Mouse (Mus musculus) layer of hippocampus, adult 8-10 months (tissue): Measurements from ENCODE around the gene Omd. TPM values are rescaled to one million over a fixed set of nuclear protein-coding genes. Genes with fewer than 3 reads are reported as not detected.

Source experiments
- DNase-seq, 2 experiments: peaks; one replicate each; pipeline ENCODE4 v3.0.0; 2022; ENCODE audit warnings: low spot score in 2 of 2
- total RNA-seq, 4 experiments: library from RNA; stranded (reverse); gene quantifications; 2 replicates each; pipeline ENCODE4 v1.2.4; 2022

The Omd gene
- total RNA-seq, 4 experiments from 2014 or later, result 0.94 to 1.1 (median 1.0) TPM

DNA sequence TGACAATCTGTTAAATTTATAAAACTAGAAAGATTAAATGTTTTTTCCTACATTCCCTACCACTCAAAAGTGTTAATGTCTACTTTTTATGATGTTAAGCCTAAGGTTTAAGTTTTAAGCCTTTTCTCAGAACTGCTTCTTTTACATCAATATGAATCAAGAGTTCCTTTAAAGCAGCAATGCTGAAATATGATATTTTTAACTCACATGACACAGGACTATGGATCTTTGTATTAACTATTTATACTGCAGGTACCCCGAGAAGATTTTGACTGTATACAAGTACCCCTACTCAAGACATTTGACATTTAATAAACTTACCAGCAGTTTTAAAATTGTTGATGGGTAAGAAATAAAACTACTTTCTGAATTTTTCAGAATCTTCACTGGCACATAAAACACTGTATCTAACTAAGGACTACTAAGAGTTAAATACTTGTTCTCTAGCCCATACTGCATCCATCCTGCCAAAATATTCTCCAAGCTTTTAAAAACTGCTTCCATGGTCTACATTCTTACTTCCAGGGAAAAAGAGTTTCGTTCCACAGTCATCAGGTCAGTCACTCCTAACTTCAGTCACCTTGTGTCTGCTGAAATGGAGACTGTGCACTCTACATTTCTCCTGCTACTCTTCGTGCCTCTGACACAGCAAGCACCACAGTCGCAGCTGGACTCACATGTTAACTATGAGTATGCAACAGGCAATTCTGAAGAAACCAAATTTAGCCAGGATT lies 26.5 kb downstream of the Omd start:
- no peak for DNase-seq

- DNase-seq, result no peak
These were observed 34.8 kb downstream of the Omd start for GRCm38 (mm10) chr13:49617021-49617420.

- DNase-seq, result no peak
These were observed 36.1 kb downstream of the Omd start for GRCm38 (mm10) chr13:49618365-49618764.

DNA sequence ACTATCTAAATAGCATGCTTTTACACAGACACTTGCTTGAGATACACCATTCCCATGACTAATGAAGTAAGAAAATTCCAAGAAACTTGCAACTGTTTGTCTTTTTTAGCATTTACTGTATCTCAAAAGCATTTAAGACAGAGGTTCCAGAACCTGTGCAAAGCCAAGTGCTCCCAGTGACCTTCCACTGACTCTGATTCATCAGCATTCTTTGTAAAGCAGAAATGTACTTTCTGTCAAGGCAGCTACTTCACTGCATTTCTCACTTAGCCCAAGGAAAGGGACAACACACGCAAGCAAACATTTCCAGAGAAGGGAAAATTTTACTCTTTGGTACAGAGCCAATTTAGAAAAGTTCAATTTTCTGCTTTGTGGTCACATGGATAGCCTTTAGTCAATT lies 41.0 kb downstream of the Omd start:
- no peak for DNase-seq

GRCm38 (mm10) chr13:49628167-49628566 lies 45.9 kb downstream of the Omd start:
- no peak for DNase-seq

DNA sequence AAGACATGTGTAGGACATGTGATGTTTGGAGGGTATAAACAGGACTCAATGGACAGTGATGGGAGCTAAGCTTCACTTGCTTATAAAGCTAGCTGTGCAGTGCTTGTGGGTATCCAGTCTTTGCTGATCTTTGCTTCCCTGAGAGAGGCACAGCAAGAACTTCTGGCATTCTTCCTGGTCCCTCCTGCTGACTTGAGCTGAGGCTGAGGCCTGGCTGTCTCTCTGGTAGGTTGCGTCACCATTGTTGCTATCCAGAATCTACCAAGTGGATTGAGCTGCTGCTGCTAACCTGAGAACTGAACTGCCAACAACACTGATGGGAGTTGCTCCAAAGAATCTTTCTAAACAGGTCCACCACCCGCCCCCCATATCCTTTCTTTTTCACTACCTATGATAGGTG lies 46.8 kb downstream of the Omd start:
- DNase-seq, result no peak

DNA sequence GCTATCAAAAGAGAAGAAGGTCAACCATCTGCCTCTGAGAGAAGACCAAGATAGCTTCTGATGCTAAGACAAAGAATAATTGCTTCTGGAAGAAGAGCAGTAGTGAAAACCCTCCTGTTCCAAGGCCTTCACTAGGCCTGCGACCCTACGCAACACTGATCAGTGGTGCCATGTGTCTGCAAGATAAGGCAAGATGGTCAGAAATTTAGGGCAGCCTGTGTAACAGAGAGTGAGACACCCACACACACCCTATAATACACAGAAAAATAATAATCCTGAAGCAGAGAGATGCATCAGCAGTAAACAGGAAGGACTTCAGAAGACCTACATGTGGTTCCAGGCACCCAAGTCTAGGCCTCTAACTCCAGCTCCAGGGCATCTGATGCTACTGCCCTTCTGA lies 57.7 kb downstream of the Omd start:
- DNase-seq, result no peak

Other genes starting within 250 kb of the Omd start
- gene Bicd2, start 240.9 kb upstream of the Omd start, total RNA-seq, result 10 to 100 TPM; 46.0 to 58.0 (median 50.2) TPM
- 10 to 100 TPM; 27.6 to 32.1 (median 30.7) TPM for gene Ippk, start 161.2 kb upstream of the Omd start, total RNA-seq
- gene Tes3-ps, start 89.1 kb upstream of the Omd start, total RNA-seq, result 1 to 10 TPM in 3 of 4 experiments, under 1 TPM in 1; 0.79 to 2.0 (median 1.8) TPM
- 1 to 10 TPM; 6.6 to 9.4 (median 7.3) TPM for gene Ecm2, start 77.7 kb upstream of the Omd start, total RNA-seq
- gene Aspn, start 38.0 kb upstream of the Omd start, total RNA-seq, result 1 to 10 TPM in 2 of 4 experiments, under 1 TPM in 2; 0.85 to 1.0 (median 0.99) TPM
- 1 to 10 TPM; 6.3 to 8.9 (median 8.3) TPM for gene Ogn, start 25.6 kb downstream of the Omd start, total RNA-seq
- 1 to 10 TPM; 1.6 to 2.2 (median 2.0) TPM for gene Cenpp, start 70.3 kb downstream of the Omd start, total RNA-seq
- gene Nol8, start 70.6 kb downstream of the Omd start, total RNA-seq, result 10 to 100 TPM; 22.9 to 32.5 (median 27.7) TPM
- 10 to 100 TPM; 61.8 to 90.7 (median 70.2) TPM for gene Iars, start 99.6 kb downstream of the Omd start, total RNA-seq
- gene Gm30302, start 216.5 kb downstream of the Omd start, total RNA-seq, result not detected